Mouse (Mus musculus) C2C12 (cell line): ENCODE measurements around the gene Lemd1.
A peak's percentile ranks its signal among the peaks of the same experiment; 100 is the strongest.

Experiments used
- CEBPB ChIP-seq: IDR thresholded peaks from one replicate; pipeline ENCODE4 v1.6.1; 2011; ENCODE audit warnings: low read depth, mild to moderate bottlenecking, control low read depth, moderate library complexity
- CTCF ChIP-seq: IDR thresholded peaks from one replicate; pipeline ENCODE4 v1.5.1; 2011; ENCODE audit not compliant: control insufficient read depth, insufficient read depth, insufficient read length
- MAX ChIP-seq: IDR thresholded peaks from one replicate; pipeline ENCODE4 v1.6.1; 2011; ENCODE audit warnings: mild to moderate bottlenecking, control low read depth
- MYOD1 ChIP-seq: IDR thresholded peaks from one replicate; pipeline ENCODE4 v1.6.1; 2011; ENCODE audit warnings: low read depth; ENCODE audit not compliant: control insufficient read depth, insufficient read length
- MYOG ChIP-seq: IDR thresholded peaks from one replicate; pipeline ENCODE4 v1.6.1; 2011; ENCODE audit not compliant: control insufficient read depth, insufficient read length; ENCODE audit errors: extremely low read depth
- USF1 ChIP-seq: IDR thresholded peaks from one replicate; pipeline ENCODE4 v1.6.1; 2011; ENCODE audit warnings: low read depth, mild to moderate bottlenecking, control low read depth, moderate library complexity

GRCm38 (mm10) chr1:132290921-132291675, 99.9 kb downstream of the Lemd1 start:
- no peak for TF ChIP-seq CTCF
- peak; percentile 57 for TF ChIP-seq MYOD1
- no peak for TF ChIP-seq MAX
- no peak for TF ChIP-seq USF1
- no peak for TF ChIP-seq MYOG
- TF ChIP-seq CEBPB = peak; percentile 19
